Mouse (Mus musculus): ENCODE measurements around the gene Ptgfrn.

The Ptgfrn gene

GRCm38 (mm10) chr3:101041997-101042396 is 68.1 kb downstream of the Ptgfrn start:
- no peak for DNase-seq (ENCODE audit: extremely low spot score, low spot score)

GRCm38 (mm10) chr3:101037984-101038545 is 72.0 kb downstream of the Ptgfrn start:
- DNase-seq (ENCODE audit: extremely low spot score, low spot score), result no peak

- DNase-seq (ENCODE audit: extremely low spot score, low spot score), result no peak
Observed at GRCm38 (mm10) chr3:101036001-101036400, 74.1 kb downstream of the Ptgfrn start.

GRCm38 (mm10) chr3:101034509-101034908 is 75.6 kb downstream of the Ptgfrn start:
- no peak for DNase-seq (ENCODE audit: extremely low spot score, low spot score)

- no peak for DNase-seq (ENCODE audit: extremely low spot score, low spot score)
Observed at GRCm38 (mm10) chr3:101033644-101034043, 76.4 kb downstream of the Ptgfrn start.

GRCm38 (mm10) chr3:101031456-101032142 is 78.5 kb downstream of the Ptgfrn start:
- DNase-seq (ENCODE audit: extremely low spot score, low spot score), result no peak

GRCm38 (mm10) chr3:101030630-101031029 is 79.4 kb downstream of the Ptgfrn start:
- no peak for DNase-seq (ENCODE audit: extremely low spot score, low spot score)

- DNase-seq (ENCODE audit: extremely low spot score, low spot score), result no peak
Observed at GRCm38 (mm10) chr3:101029339-101029738, 80.7 kb downstream of the Ptgfrn start, which contains the start of gene Cd101. TSS of gene Cd101 (minus strand) at chr3:101029556.

- DNase-seq (ENCODE audit: extremely low spot score, low spot score), result no peak
Observed at GRCm38 (mm10) chr3:101026741-101027140, 83.3 kb downstream of the Ptgfrn start.

GRCm38 (mm10) chr3:101022967-101023366 is 87.1 kb downstream of the Ptgfrn start:
- DNase-seq (ENCODE audit: extremely low spot score, low spot score), result no peak

GRCm38 (mm10) chr3:101021481-101022051 is 88.5 kb downstream of the Ptgfrn start:
- DNase-seq (ENCODE audit: extremely low spot score, low spot score), result no peak

- no peak for DNase-seq (ENCODE audit: extremely low spot score, low spot score)
Observed at GRCm38 (mm10) chr3:101021073-101021472, 89.0 kb downstream of the Ptgfrn start.

GRCm38 (mm10) chr3:101018494-101018893 is 91.6 kb downstream of the Ptgfrn start:
- no peak for DNase-seq (ENCODE audit: extremely low spot score, low spot score)

GRCm38 (mm10) chr3:101016050-101016449 is 94.0 kb downstream of the Ptgfrn start:
- DNase-seq (ENCODE audit: extremely low spot score, low spot score), result no peak

- DNase-seq (ENCODE audit: extremely low spot score, low spot score), result no peak
Observed at GRCm38 (mm10) chr3:101015254-101015653, 94.8 kb downstream of the Ptgfrn start.

GRCm38 (mm10) chr3:101013536-101013935 is 96.5 kb downstream of the Ptgfrn start:
- DNase-seq (ENCODE audit: extremely low spot score, low spot score), result no peak

- DNase-seq (ENCODE audit: extremely low spot score, low spot score), result no peak
Observed at GRCm38 (mm10) chr3:101013005-101013404, 97.1 kb downstream of the Ptgfrn start.

- no peak for DNase-seq (ENCODE audit: extremely low spot score, low spot score)
Observed at GRCm38 (mm10) chr3:101012597-101012996, 97.5 kb downstream of the Ptgfrn start.

GRCm38 (mm10) chr3:101012131-101012571 is 97.9 kb downstream of the Ptgfrn start:
- DNase-seq (ENCODE audit: extremely low spot score, low spot score), result no peak

- no peak for DNase-seq (ENCODE audit: extremely low spot score, low spot score)
Observed at GRCm38 (mm10) chr3:101011203-101011600, 98.9 kb downstream of the Ptgfrn start.

- DNase-seq (ENCODE audit: extremely low spot score, low spot score), result no peak
Observed at GRCm38 (mm10) chr3:101010589-101011202, 99.4 kb downstream of the Ptgfrn start.

- no peak for DNase-seq (ENCODE audit: extremely low spot score, low spot score)
Observed at GRCm38 (mm10) chr3:101007112-101007782, 102.8 kb downstream of the Ptgfrn start.

Data from neural tube, embryonic 10.5 days (tissue).